Mouse (Mus musculus): Measurements from ENCODE around the gene Rplp2.

The Rplp2 gene

GRCm38 (mm10) chr7:141466607-141467148 lies 19.5 kb downstream of the Rplp2 start:
- DNase-seq (ENCODE audit: low spot score in 2 of 2) = no peak

DNA sequence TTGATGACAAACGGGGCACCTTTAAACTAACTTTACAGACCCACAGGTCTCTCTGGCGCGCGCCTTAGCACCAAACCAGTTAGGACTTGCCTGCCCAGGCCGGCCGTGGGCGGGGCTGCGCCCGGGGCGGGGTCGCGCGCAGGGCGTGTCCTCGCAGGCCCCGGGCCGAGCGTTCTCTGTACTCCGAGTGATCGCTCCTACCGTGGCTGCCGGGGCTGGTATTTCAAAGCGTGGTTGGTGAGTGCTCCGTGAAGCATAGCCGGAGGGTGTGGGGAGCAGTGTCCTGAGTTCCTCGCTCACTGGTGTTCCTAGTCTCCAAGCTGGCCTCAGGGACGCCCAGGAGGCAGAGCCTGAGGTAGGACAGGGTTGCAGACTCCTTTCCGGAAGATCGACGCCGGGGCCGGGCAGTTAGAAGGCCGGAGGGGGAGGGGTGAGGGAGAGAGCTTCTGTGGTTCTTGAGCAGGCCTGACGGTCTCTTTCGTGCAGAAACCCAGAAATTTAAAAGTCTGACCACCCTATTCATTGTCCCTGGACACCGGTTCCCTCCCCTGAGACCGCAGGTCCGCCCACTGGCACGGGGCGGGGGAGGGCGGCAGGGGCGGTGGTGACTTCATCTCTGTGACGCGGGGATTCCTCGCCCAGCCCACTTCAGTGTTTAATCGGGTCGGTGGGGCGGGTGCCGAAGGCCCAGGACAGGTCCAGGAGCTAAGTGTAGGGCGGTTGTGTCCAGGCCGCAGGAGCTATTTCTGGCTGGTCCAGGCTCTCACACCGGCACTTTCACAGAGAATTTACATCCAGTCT lies 20.3 kb downstream of the Rplp2 start, which contains the start of gene Cd151:
Gene Cd151, plus strand, starts transcription at position 163 of the 801 bp plus-strand sequence.
- DNase-seq (ENCODE audit: low spot score in 2 of 2) = peak; percentile 89 to 92

- DNase-seq (ENCODE audit: low spot score in 2 of 2) = no peak
These were observed 21.0 kb downstream of the Rplp2 start for GRCm38 (mm10) chr7:141468164-141468521.

- DNase-seq (ENCODE audit: low spot score in 2 of 2) = peak; percentile 86 to 88
These were observed 21.5 kb downstream of the Rplp2 start for GRCm38 (mm10) chr7:141468522-141469211.

GRCm38 (mm10) chr7:141469352-141469751 lies 22.2 kb downstream of the Rplp2 start:
- DNase-seq (ENCODE audit: low spot score in 2 of 2) = no peak

DNA sequence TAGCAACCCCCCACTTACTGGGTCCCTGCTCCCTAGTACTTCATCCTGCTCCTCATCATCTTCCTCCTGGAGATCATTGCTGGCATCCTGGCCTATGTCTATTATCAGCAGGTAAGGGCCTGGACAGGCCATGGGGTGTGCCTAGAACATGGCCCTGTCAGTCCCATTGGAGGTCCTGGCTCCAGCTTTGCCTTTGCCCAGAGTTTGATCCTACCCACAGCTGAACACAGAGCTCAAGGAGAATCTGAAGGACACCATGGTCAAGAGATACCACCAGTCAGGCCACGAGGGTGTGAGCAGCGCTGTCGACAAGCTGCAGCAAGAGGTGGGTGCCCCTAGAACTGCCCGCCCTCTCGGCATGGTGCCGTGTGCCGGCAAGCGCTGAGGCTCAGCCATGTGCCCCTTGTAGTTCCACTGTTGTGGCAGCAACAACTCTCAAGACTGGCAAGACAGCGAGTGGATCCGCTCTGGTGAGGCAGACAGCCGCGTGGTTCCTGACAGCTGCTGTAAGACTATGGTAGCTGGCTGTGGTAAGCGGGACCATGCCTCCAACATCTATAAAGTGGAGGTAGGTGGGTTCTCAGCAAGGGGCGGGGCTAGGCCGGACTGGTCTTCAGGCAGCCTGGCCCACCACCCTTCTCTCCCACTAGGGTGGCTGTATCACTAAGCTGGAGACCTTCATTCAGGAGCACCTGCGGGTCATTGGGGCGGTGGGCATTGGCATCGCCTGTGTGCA lies 22.9 kb downstream of the Rplp2 start:
- peak in 1 of 2 experiments; percentile 42 for DNase-seq (ENCODE audit: low spot score in 2 of 2)

DNA sequence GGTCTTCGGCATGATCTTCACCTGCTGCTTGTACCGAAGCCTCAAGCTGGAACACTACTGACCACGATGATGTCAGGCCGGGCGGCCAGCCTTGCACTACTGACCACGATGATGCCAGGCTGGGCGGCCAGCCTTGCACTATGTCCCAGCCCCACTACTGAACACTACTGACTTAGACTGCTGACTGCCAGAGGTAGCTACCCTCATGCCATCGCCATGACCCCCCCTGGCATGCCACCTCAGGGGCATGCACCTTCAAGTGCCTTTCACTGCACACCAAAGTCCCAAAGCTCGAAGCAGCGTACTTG lies 23.4 kb downstream of the Rplp2 start:
- DNase-seq (ENCODE audit: low spot score in 2 of 2) = no peak

DNA sequence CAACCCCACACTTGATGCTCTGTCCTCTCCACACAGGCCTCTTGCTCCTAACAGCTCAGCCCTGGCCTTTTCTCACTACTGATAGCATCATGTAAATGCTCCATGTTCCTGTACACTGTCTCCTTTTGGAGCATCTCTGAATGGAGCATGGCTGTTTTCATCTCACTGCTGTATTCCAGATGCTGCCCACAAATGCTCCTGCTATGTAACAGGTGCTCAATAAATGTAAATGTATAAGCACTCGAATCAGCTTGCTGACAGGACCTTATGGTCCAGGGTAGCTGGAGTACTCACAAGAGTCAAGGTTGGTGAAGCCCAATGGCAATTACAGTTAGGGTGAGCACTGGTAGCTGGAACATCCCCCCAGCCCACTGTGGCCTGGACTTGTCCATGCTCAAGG lies 24.1 kb downstream of the Rplp2 start:
- DNase-seq (ENCODE audit: low spot score in 2 of 2) = no peak

DNA sequence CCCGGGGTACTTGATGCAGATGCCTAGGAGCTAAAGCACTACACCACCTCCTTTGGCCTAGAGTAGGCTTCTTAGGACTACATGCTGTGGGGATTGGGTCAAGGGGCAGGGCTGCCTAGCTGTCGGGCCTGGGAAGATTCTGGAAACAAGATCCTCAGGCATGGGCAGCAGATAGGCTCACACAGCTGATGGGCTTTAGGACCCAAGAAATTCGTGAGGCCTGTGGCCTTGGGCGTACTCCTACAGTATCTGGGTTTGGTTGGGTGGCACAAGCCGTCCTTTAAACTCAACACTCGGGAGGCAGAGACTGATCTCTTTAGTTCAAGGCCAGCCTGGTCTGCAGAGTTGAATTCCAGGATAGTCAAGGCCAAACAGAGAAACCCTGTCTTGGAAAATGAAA lies 25.1 kb downstream of the Rplp2 start:
- DNase-seq (ENCODE audit: low spot score in 2 of 2) = no peak

DNA sequence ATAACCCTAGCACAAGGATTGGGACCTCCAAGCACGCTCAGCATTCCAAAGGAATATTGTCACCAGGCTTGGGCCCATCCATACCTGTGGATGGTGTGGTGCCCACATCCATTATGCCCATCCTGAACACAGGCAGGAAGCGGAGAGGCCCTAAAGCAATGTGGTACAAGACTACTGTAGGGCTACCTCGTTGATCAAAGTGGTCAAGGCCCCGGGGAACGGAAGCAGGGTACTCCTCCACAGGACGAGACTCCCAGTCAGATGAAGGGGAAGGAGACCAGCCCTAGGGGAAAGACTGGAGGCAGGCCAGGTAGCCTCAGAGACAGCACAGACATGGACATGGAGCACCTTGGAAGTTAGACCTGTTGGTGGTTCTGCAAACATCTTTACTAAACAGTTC lies 25.6 kb downstream of the Rplp2 start:
- no peak for DNase-seq (ENCODE audit: low spot score in 2 of 2)

DNA sequence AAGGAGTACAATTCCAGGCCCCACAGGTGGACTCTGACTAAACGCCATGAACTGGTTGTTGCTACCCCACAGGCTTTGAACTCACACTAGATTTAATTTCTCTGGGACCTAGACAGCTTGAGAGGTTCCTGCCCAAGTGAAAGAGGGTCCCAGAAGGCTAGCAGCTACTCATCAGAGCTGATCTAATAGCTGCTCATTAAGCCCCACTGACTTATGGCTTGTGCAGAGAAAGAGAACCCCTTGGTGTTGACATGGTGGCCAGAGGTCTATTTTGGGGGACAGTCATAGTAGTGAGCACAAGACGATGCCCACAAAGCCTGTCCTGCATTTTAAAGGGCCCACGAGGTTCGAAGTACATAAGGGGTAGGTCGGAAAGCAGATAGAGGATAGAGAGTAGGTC lies 27.0 kb downstream of the Rplp2 start:
- no peak for DNase-seq (ENCODE audit: low spot score in 2 of 2)

- DNase-seq (ENCODE audit: low spot score in 2 of 2) = peak; percentile 85 to 87
These were observed 28.0 kb downstream of the Rplp2 start, which contains the start of the genes Polr2l and Tspan4 for GRCm38 (mm10) chr7:141475011-141475804. Polr2l (minus strand) TSS chr7:141475132. Tspan4 (plus strand) TSS chr7:141475240.

DNA sequence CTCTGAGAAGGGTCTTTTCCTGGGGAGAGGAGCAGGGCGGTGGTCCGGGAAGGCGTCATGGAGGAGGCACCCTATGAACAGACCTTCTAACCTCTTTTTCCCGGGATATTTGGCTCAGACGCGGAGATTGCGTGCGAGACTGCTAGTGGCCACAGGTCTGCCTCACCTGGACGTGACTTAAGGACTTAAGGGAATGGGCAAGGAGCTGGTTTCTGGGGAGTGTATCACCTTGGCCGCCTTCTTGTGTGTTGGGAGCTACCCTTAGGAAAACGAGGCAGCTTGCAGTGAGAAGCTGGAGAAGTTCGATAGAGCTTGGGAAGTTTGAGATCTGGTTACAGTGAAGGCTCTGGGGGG lies 28.6 kb downstream of the Rplp2 start:
- no peak for DNase-seq (ENCODE audit: low spot score in 2 of 2)

DNA sequence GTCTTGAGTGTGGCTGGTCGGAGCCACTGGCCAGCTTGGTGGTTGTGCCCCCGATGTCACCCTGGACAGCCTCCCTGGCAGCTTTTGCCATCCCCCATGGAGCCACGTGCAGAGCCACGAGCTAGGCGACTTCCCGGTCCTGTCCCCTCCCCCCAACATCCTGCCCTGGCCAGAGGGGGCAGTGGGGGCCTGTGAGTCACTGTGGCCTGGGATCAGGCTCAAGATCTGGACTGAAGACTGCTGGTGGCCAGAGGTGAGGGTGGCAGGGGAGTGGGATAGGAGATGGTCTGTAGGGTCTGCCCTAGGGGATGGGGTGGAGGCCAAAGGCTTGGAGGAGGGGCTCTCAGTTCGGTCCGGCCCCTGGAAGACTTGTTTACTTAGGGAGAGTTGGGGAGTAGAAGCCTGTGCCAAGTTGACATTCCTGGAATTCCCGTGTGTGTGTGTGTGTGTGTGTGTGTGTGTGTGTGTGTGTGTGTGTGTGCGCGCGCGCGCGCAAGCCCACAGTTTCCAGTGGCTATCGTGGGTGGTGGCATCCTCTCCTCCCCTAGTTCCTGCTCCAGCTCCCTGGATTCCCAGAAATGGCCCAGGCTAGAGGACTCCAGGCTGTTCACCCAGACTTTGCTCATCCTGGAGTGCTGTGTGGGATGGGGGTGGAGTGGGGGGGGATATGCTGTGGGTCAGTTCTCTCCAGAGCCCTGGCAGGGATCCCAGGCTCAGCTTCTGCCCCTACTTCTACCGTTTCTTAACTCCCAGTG lies 29.2 kb downstream of the Rplp2 start:
- peak; percentile 94 to 97 for DNase-seq (ENCODE audit: low spot score in 2 of 2)

GRCm38 (mm10) chr7:141476981-141477370 lies 29.8 kb downstream of the Rplp2 start:
- DNase-seq (ENCODE audit: low spot score in 2 of 2) = peak in 1 of 2 experiments; percentile 65

DNA sequence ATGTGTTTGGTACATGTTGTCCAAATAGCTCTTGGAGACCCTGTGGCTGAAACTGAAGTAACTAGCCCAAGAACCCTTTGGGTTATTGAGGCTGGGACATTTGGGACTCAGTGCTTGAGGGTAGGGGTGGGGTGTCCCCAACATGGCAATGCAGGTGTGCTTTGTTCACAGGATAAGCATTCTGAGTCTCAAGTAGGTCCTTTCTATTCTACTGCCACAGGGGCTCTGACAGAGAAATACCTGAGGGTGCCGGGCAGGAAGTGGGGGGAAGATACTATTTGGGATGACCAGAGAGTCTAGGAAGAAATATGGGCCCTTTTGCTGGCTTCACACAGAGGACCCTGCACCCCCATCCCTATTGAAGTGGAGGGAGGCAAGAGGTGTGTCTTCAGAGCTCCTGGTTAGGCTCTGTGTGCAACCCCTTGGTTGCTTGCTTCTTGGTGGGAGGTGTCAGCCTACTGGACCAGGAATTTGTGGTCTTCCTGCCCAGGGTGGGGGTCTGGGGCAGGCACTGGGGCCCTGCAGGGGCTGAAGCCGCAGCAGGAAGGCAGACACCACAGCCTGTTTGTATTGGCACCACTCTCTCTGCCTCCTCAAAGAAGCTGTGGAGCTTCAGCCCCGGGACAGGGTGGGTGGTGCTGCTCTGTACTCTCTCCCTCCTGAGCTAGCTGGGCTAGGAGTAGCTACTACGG lies 30.6 kb downstream of the Rplp2 start:
- peak; percentile 36 to 48 for DNase-seq (ENCODE audit: low spot score in 2 of 2)

- DNase-seq (ENCODE audit: low spot score in 2 of 2) = peak; percentile 36 to 46
These were observed 31.1 kb downstream of the Rplp2 start for GRCm38 (mm10) chr7:141478270-141478748.

DNA sequence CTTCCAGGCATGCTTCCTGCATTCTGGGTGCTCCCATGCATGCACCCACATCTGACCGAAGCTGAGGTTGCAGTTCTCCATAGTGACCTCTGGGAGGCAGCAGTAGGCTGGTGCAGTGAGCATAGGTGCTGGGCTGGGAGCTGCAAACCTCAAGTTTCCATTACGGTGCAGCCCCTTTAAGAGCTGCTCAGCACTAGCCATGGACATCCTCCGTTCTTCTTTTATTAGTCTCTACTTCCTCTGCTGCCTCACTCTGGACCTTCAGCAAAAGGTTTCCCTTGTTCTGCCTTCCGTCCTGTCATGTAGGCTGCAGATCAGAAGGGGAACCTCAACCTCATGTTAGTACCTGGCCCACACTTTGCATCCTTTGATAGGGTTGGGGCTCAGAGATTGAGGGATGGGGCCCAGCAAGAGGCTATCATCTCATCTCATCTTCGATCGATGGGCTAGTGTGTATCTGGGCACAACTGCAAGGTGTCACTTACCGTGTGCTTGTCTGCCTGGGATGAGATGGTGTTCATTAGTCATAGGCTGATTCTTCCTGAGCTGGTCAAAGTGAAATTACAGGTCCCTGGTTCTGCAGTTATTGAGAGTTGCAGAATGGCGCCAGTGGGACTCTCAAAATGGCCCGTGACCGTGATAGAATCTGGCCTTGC lies 33.8 kb downstream of the Rplp2 start:
- peak; percentile 77 to 79 for DNase-seq (ENCODE audit: low spot score in 2 of 2)
